Mouse (Mus musculus) layer of hippocampus, postnatal 14 days (tissue): ENCODE measurements at regions not wholly inside any gene's neighbourhood (a gene's known extent, or its start where the extent isn't known, plus 50 kb on each side); places are given as distances from the start of the nearest gene placed in this dataset.
A peak's percentile ranks its signal among the peaks of the same experiment; 100 is the strongest.

Experiments used
- DNase-seq, 2 experiments: peaks; one replicate each; pipeline ENCODE4 v3.0.0; 2021 to 2022; ENCODE audit warnings: low spot score in 2 of 2, mixed read lengths in 1 of 2

DNA sequence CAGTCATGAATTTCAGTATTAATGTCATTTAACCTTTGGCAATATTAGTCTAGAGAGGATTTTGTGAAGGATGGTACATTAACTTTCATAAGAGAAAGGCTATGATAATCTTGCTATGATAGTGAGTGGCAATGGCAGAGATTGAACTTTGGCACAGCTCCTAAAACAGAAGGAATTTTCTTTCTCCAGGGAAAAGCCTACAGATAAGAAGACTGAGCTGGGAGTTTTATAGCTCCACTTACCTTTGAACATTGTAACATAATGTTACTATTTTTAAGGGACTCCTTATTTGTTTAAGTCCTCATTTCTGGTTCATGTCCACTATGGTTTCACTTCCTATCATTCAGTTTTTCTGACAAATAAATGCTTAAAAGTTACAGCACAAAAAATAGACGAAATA, 1121.1 kb upstream of the Lingo2 start:
- no peak for DNase-seq

DNA sequence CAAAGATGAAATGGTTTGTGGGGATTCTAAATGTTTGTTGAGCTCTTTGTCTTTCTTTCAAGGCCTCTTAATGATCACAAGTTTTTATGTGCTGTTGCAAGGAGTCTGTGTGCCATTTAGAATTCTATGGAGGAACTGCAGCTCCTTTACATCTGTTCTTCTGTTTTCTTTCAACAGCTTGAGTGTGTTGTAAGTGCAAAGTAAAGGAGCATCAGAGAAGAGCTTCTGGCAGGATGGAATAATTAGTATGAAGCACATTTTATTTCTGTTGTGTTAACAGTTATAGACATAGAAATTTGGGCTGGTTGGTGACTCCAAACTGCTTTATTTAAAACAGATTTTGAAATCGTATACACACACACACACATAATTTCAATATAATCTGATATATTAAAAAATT, 1079.8 kb upstream of the Lingo2 start:
- peak in 1 of 2 experiments; percentile 30 for DNase-seq
